Mouse (Mus musculus): Measurements from ENCODE around the gene Man2a1. TPM values are rescaled to one million over a fixed set of nuclear protein-coding genes. Genes with fewer than 3 reads are reported as not detected.

Gene Man2a1
- polyA plus RNA-seq (2012; rRNA removed; ENCODE audit: low replicate concordance): 12.4 and 24.9 TPM in 2 replicates

DNA sequence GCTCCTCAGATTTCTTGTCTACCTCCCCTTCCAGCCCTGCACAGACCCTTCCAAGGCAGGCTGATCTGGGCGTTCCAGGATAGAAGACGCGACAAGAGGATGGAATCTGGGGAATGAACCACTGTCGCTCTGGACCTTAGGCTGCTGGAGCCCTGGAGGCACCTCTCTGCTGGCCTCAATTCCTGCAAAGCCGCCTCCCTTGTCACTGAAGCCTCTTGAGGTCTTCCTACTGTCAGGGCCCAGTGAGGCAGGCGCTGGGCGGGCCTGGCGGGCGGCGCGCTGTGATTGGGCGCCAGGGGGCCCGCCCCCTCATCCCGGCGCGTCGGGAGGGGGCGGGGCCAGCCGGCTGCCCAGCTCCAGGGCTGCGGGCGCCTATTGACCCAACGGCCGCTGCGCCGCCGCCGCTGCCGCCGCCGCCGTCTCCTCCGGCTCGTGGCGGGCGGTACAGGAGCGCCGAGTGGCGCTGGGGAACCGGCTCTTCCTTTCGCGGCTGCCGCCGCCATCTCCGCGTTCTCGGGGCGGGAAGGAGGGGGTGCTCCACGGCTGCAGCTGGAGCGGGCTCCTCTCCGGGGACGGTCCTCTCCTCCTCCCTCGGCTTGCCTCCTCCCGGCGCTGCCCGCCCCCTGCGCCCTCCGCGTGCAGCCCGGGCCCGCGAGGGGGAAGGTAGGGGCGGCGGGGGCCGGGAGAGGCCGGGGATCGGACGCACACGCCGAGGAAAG, at the start of gene Man2a1:
Gene Man2a1, plus strand, starts transcription at position 365 of the 719 bp plus-strand sequence.

Other genes starting within 250 kb of the Man2a1 start
- not detected in 2 replicates for gene 4930583I09Rik, start 235.3 kb downstream of the Man2a1 start, polyA plus RNA-seq (2012; rRNA removed; ENCODE audit: low replicate concordance)

All from mammary gland, adult 2 months (tissue).